Mouse (Mus musculus): Measurements from ENCODE around the gene Slc25a22.

GRCm38 (mm10) chr7:141464603-141465201, 27.0 kb upstream of the Slc25a22 start:
- TF ChIP-seq CTCF (conservative IDR thresholded peaks at IDR 0.05; ENCODE audit: insufficient read depth, insufficient read length, low read depth, low read length) (no peak), POLR2A (IDR thresholded peaks at IDR 0.05; ENCODE audit: low read depth, low read length) (no peak)

Measured in kidney, adult 2 months (tissue).